Mouse (Mus musculus) hindbrain, embryonic 11.5 days (tissue): Measurements from ENCODE around the gene Esm1. TPM values are rescaled to one million over a fixed set of nuclear protein-coding genes. Genes with fewer than 3 reads are reported as not detected.

Source experiments
- ATAC-seq: fragments of 200-750 bp; cut with Nextera tagmentation; 2 replicates; pipeline ENCODE4 v1.8.0; 2017; ENCODE audit warnings: mild to moderate bottlenecking, moderate TSS enrichment, moderate library complexity; ENCODE audit not compliant: low FRiP score
- DNase-seq: peaks from one replicate; pipeline ENCODE4 v3.0.0-alpha.2; 2015; ENCODE audit warnings: low spot score
- H3K27ac ChIP-seq: fragments of 300-500 bp; sonication (generic); 2 replicates; pipeline ENCODE4 v1.5.1; 2014; ENCODE audit warnings: mild to moderate bottlenecking, low read depth, low read length
- H3K27me3 ChIP-seq: fragments of 300-500 bp; sonication (generic); 2 replicates; pipeline ENCODE4 v1.6.1; 2014; ENCODE audit warnings: mild to moderate bottlenecking, low read length, moderate library complexity, mixed read lengths; ENCODE audit not compliant: control insufficient read depth, insufficient read depth
- H3K36me3 ChIP-seq: fragments of 300-500 bp; sonication (generic); 2 replicates; pipeline ENCODE4 v1.6.1; 2014; ENCODE audit warnings: mild to moderate bottlenecking, low read length, moderate library complexity, mixed read lengths; ENCODE audit not compliant: control insufficient read depth, insufficient read depth
- H3K4me1 ChIP-seq: fragments of 300-500 bp; sonication (generic); replicated peaks from 2 replicates; pipeline ENCODE4 v1.6.1; 2014; ENCODE audit warnings: low read length, mixed read lengths; ENCODE audit not compliant: control insufficient read depth, insufficient read depth
- H3K4me2 ChIP-seq: fragments of 300-500 bp; sonication (generic); replicated peaks from 2 replicates; pipeline ENCODE4 v1.6.1; 2014; ENCODE audit warnings: mild to moderate bottlenecking, low read depth, low read length
- H3K4me3 ChIP-seq: fragments of 300-500 bp; sonication (generic); 2 replicates; pipeline ENCODE4 v1.5.1; 2014; ENCODE audit warnings: low read depth, low read length
- H3K9ac ChIP-seq: fragments of 300-500 bp; sonication (generic); 2 replicates; pipeline ENCODE4 v1.6.1; 2014; ENCODE audit warnings: low read depth, low read length
- H3K9me3 ChIP-seq: fragments of 300-500 bp; sonication (generic); 2 replicates; pipeline ENCODE4 v1.6.1; 2016; ENCODE audit warnings: low read length; ENCODE audit not compliant: control insufficient read depth
- WGBS: fragments of 180-500 bp; shearing (Covaris S2); extraction: QIAGEN DNeasy Blood & Tissue Kit; methylation state at CpG from one replicate; pipeline ENCODE4 v1.1.7; 2014; 5-methylcytosine and 5-hydroxymethylcytosine counted together
- polyA plus RNA-seq: library from polyadenylated mRNA; unstranded; fragments of >200 nt; fragmentation: Nextera tagmentation; extraction: Ambion mirVana; gene quantifications from 2 replicates; pipeline ENCODE4 v1.2.1, GENCODE M21; 2014

Gene Esm1
- polyA plus RNA-seq, 1 experiment from 2014 or later: 1.2 TPM

GRCm38 (mm10) chr13:113256766-113257165 lies 47.3 kb downstream of the Esm1 start:
- H3K4me3 ChIP-seq: no peak overlapping the region
- DNase-seq (no peak), ATAC-seq (no peak)
- no peaks in the 10 kb centered on the region for H3K4me1 ChIP-seq
- H3K9me3 ChIP-seq: no peaks in the 10 kb centered on the region
- no peak overlapping the region for H3K4me2 ChIP-seq
- H3K36me3 ChIP-seq: no peaks in the 10 kb centered on the region
- no peak overlapping the region for H3K27ac ChIP-seq
- WGBS: 93% methylated on average over 2 of the region's 2 CpGs
- H3K27me3 ChIP-seq: no peaks in the 10 kb centered on the region
- H3K9ac ChIP-seq: no peak overlapping the region

- no peaks in the 10 kb centered on the region for H3K4me1 ChIP-seq
- ATAC-seq (no peak), DNase-seq (no peak)
- H3K27me3 ChIP-seq: no peaks in the 10 kb centered on the region
- WGBS: 55% methylated on average over 5 of the region's 5 CpGs
- no peak overlapping the region for H3K4me3 ChIP-seq
- H3K9me3 ChIP-seq: no peaks in the 10 kb centered on the region
- no peak overlapping the region for H3K27ac ChIP-seq
- H3K36me3 ChIP-seq: no peaks in the 10 kb centered on the region
- no peak overlapping the region for H3K4me2 ChIP-seq
- no peak overlapping the region for H3K9ac ChIP-seq
Measured at GRCm38 (mm10) chr13:113257190-113257589, 47.7 kb downstream of the Esm1 start.

DNA sequence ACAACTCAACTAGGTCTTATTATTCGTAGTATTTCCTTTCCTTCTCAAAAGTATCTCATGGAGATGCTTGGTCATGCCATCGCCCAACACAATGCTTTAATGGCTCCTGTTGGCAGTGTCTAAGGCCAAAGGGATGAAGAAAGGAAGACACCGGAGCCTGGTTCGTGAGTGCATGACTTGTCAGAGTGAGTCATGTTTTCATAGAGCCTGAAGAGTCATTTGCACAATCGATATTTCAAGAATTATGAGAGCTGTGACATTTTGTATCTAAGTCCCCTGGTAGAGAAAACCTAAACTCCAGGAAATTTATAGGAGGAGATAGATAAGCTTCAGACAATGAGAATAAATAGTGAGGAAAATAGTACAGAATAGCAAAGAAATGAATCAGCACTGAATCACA lies 49.8 kb downstream of the Esm1 start:
- H3K9me3 ChIP-seq: no peaks in the 10 kb centered on the region
- H3K27ac ChIP-seq: no peak overlapping the region
- no peak for ATAC-seq
- no peak for DNase-seq
- H3K9ac ChIP-seq: no peak overlapping the region
- no peaks in the 10 kb centered on the region for H3K36me3 ChIP-seq
- no peak overlapping the region for H3K4me2 ChIP-seq
- no peaks in the 10 kb centered on the region for H3K27me3 ChIP-seq
- H3K4me1 ChIP-seq: no peaks in the 10 kb centered on the region
- no peak overlapping the region for H3K4me3 ChIP-seq
- 96% methylated on average over 5 of the region's 5 CpGs for WGBS

GRCm38 (mm10) chr13:113262822-113263221 lies 53.4 kb downstream of the Esm1 start:
- ATAC-seq (no peak), DNase-seq (no peak)
- Histone ChIP-seq H3K9ac (no peak overlapping the region), H3K4me2 (no peak overlapping the region), H3K4me3 (no peak overlapping the region), H3K4me1 (no peaks in the 10 kb centered on the region), H3K9me3 (no peaks in the 10 kb centered on the region), H3K27ac (no peak overlapping the region), H3K36me3 (no peaks in the 10 kb centered on the region), H3K27me3 (no peaks in the 10 kb centered on the region)
- WGBS: 87% methylated on average over 12 of the region's 12 CpGs

DNA sequence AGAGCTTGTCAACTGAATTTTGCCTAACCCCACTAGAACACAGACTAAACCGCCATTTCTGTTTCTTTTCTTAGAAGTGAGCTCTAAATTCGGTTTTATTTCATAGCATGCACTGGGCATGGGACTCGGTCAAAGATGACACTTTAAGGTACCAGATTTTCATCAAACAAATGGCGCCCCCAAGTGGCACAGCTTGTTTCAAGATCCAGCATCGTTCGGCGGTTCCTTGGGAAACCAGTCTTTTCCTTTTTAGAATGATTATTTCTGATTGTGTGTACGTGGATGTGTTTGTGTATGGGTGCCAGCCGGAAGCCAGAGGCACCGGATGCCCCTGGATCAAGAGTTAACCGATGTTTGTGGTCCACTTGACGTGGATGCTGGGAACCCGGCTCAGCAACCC lies 55.8 kb downstream of the Esm1 start:
- WGBS: 33% methylated on average over 13 of the region's 13 CpGs
- DNase-seq (peak; percentile 81), ATAC-seq (no peak)
- Histone ChIP-seq H3K27me3 (no peaks in the 10 kb centered on the region), H3K4me3 (no peak overlapping the region), H3K9ac (no peak overlapping the region), H3K9me3 (no peaks in the 10 kb centered on the region), H3K4me1 (no peaks in the 10 kb centered on the region), H3K27ac (no peak overlapping the region), H3K36me3 (no peaks in the 10 kb centered on the region), H3K4me2 (no peak overlapping the region)

GRCm38 (mm10) chr13:113266495-113266951 lies 57.1 kb downstream of the Esm1 start:
- DNase-seq: peak; percentile 86
- Histone ChIP-seq H3K27me3 (no peaks in the 10 kb centered on the region), H3K4me2 (no peak overlapping the region), H3K9ac (no peak overlapping the region), H3K4me1 (no peaks in the 10 kb centered on the region), H3K36me3 (no peaks in the 10 kb centered on the region), H3K9me3 (no peaks in the 10 kb centered on the region), H3K27ac (no peak overlapping the region), H3K4me3 (no peak overlapping the region)
- ATAC-seq: peak; percentile 34; the same call in 1 of the 2 replicates
- 32% methylated on average over 9 of the region's 9 CpGs for WGBS

DNA sequence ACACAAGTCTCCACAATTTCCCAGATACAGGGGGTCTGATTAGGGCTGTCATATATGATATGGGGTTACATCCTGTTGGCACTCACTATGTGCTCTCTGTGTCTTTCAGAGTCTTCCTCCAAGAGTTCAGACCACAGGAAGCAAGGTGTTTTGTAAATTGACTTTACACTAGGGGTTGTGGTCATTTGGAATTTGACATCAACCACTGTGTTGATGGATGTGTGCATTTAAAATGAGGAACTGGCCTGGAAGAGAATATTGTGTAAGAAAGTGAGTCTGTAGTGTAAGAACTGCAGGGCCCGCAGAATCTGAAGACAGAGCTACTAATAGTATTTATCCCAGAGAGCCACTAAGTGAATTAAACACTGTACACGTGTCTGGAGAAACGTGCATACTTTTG lies 57.7 kb downstream of the Esm1 start:
- Histone ChIP-seq H3K36me3 (no peaks in the 10 kb centered on the region), H3K4me1 (no peaks in the 10 kb centered on the region), H3K4me2 (no peak overlapping the region), H3K9ac (no peak overlapping the region), H3K27ac (no peak overlapping the region), H3K9me3 (no peaks in the 10 kb centered on the region), H3K4me3 (no peak overlapping the region), H3K27me3 (no peaks in the 10 kb centered on the region)
- DNase-seq (no peak), ATAC-seq (no peak)
- 92% methylated on average over 3 of the region's 3 CpGs for WGBS

Other genes starting within 250 kb of the Esm1 start
- 2.6 and 5.0 TPM in 2 replicates for gene Ccno, start 221.9 kb upstream of the Esm1 start, polyA plus RNA-seq
- 2.2 and 2.7 TPM in 2 replicates for gene Mcidas, start 215.8 kb upstream of the Esm1 start, polyA plus RNA-seq
- 0.92 and 2.1 TPM in 2 replicates for gene Cdc20b, start 174.5 kb upstream of the Esm1 start, polyA plus RNA-seq
- gene Gpx8, start 163.2 kb upstream of the Esm1 start, polyA plus RNA-seq: 103 and 105 TPM in 2 replicates
- gene Gzma, start 108.7 kb upstream of the Esm1 start, polyA plus RNA-seq: not detected in 2 replicates
- gene Gzmk, start 16.2 kb downstream of the Esm1 start, polyA plus RNA-seq: not detected in 2 replicates
- gene BC067074, start 83.5 kb downstream of the Esm1 start, polyA plus RNA-seq: 1.9 and 2.2 TPM in 2 replicates